Comparison of ENCODE assay signal across 9 mouse cellular contexts in the genomic region with DNA sequence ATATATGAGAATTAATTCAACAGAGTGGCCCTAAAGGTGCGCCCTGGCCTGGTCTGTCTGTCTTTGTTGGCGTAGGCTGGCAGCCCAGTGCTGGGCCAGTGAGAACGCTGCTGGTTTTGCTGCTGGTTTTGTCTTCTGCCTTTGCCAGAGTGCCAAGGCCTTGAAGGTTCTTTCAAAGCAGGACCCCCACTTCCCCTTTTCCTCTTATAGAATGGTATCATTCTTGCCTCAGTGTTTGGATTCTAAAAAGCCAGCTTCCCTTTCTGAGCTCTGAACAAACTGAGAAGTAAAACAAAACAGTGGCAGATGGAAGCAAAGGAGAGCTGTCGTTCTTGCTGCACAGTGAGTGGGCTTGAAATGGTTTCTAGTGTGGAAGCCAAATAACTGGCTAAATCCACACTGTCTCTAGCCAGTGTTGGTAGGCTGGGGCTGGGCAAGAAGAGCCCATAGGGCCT.
DNase-seq lines count a peak whose midpoint lies in the region; ATAC-seq lines count a peak whose summit lies in the region.
"Had no signal": no experiment of that assay in that cellular context is flagged by ENCODE, and none has a peak within 500 bp of the region (broad histone marks: within the 10 kb centered on the region; RNA-seq: fewer than 3 reads in every experiment).

No protein-coding gene starts in this region.

- no peak for ATAC-seq in neural tube, embryonic 15.5 days (ENCODE audit: low FRiP score)

- H3K4me2 ChIP-seq in neural tube, embryonic 15.5 days = no peak overlapping the region

- H3K9ac ChIP-seq in neural tube, embryonic 15.5 days (replicated peaks) = no peak overlapping the region

- H3K9me3 ChIP-seq in neural tube, embryonic 15.5 days (replicated peaks) = no peaks in the 10 kb centered on the region
- no peaks in the 10 kb centered on the region for H3K9me3 ChIP-seq in limb, embryonic 10.5 days (replicated peaks)

- H3K27me3 ChIP-seq in neural tube, embryonic 15.5 days (replicated peaks) = no peaks in the 10 kb centered on the region
- no peaks in the 10 kb centered on the region for H3K27me3 ChIP-seq in limb, embryonic 10.5 days (ENCODE audit: low read depth, poor library complexity, severe bottlenecking)

- H3K4me3 ChIP-seq in neural tube, embryonic 15.5 days (replicated peaks) = no peak overlapping the region
- H3K4me3 ChIP-seq in limb, embryonic 10.5 days = no peak overlapping the region

- DNase-seq in right cerebral cortex, adult 18-20 months = peak; percentile 49
- no peak for DNase-seq in right cerebral cortex, postnatal 4 days
- peak; percentile 51 for DNase-seq in cerebellum, adult 9-11 months
- DNase-seq in layer of hippocampus, adult 18-20 months (ENCODE audit: low spot score in 2 of 2) = peak; percentile 45 to 86
- no peak for DNase-seq in testis, postnatal 10 days (ENCODE audit: low spot score)
- no peak for DNase-seq in limb, embryonic 10.5 days (ENCODE audit: low spot score)
- no peak for DNase-seq in embryo, embryonic 10.5 days (ENCODE audit: low spot score)
- DNase-seq: gastrocnemius, postnatal 10 days had no signal

- H3K27ac ChIP-seq in neural tube, embryonic 15.5 days (replicated peaks) = peak overlapping the region; percentile 45
- H3K27ac ChIP-seq in limb, embryonic 10.5 days = no peak overlapping the region

- WGBS in neural tube, embryonic 15.5 days = 69% methylated on average over 4 of the region's 4 CpGs
- 90% methylated on average over 4 of the region's 4 CpGs for WGBS in limb, embryonic 10.5 days

- no peaks in the 10 kb centered on the region for H3K36me3 ChIP-seq in neural tube, embryonic 15.5 days
- H3K36me3 ChIP-seq in limb, embryonic 10.5 days = no peaks in the 10 kb centered on the region

- H3K4me1 ChIP-seq in neural tube, embryonic 15.5 days = peaks cover 61% of the 10 kb centered on the region
- peaks cover 10% of the 10 kb centered on the region; the same call in 1 of the 2 replicates for H3K4me1 ChIP-seq in limb, embryonic 10.5 days

Comparison
In these comparisons a context has a peak if more than half of its experiments do, and no peak if none do; other contexts are left out.
1. DNase-seq: peak in right cerebral cortex, adult 18-20 months (single experiment), cerebellum, adult 9-11 months (single experiment) and layer of hippocampus, adult 18-20 months (2 of 2); none in right cerebral cortex, postnatal 4 days (single experiment), testis, postnatal 10 days (single experiment), limb, embryonic 10.5 days (single experiment) and embryo, embryonic 10.5 days (single experiment).